Mouse (Mus musculus) lung, postnatal 25 days (tissue): ENCODE results near the gene Rap1gap.

Source experiments
- DNase-seq: peaks from one replicate; pipeline ENCODE4 v3.0.0; 2022; ENCODE audit warnings: low spot score

The Rap1gap gene

GRCm38 (mm10) chr4:137744433-137744918 is 80.0 kb downstream of the Rap1gap start:
- DNase-seq = no peak

DNA sequence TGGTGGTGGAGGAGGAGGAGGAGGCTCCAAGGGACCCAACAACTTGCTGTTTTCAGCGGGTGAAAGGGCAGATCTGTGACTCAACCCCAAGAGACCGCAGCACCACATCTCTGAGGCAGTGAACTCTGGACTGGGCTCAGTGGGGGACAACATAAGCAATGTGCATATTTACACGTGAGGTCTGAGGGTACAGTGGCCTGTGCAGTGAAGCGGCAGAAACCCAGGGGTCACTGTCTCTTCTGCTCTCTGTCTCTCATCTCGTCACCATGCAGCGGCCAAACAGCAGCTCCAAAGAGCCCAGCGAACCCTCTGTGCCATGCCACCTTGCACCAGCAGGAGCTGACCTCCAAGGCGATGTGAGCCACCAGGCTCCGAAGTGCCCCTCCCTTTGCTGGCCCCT is 82.6 kb downstream of the Rap1gap start:
- no peak for DNase-seq

DNA sequence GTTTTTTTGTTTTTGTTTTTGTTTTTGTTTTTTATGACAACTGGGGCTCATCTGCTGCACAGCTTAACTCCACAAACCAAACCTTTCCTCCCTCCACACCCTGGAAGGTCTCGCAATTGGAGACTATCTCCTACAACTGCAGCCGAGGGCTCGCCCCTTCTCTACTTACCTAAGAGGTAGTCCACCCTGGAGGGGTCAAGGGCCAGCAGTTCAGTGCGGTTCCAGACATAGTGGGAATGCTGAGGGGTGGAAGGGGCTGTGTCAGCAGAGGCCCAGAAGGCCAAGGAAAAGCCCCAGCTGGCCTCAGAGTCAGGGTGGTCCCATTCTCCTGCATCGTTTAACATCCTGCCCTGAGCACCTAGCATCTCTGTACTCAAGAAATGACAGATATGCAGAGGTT is 83.1 kb downstream of the Rap1gap start:
- no peak for DNase-seq

- DNase-seq = no peak
Measured at GRCm38 (mm10) chr4:137748726-137749125, 84.2 kb downstream of the Rap1gap start.

GRCm38 (mm10) chr4:137749680-137750079 is 85.2 kb downstream of the Rap1gap start:
- no peak for DNase-seq

DNA sequence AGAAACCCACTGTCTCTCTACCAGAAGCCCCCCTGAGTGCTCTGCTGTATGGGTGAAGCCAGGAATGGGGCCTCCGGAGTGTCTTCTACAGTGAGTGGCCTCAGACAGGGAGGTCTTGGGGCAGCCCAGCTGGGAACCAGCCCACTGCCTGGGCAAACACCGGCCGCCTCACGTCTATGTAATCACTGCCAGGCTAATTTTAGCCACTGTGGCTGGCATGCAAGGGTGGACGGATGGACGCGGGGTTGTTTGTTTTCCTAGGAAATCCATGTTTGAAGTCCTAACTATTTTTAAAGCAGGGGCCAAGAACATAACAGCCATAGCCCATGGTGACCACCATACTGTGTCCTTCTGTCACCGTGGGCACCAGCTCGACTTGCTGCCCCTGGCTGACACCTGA is 85.6 kb downstream of the Rap1gap start:
- no peak for DNase-seq

- DNase-seq = no peak
Measured at GRCm38 (mm10) chr4:137751310-137751709, 86.8 kb downstream of the Rap1gap start.

GRCm38 (mm10) chr4:137751717-137752116 is 87.2 kb downstream of the Rap1gap start:
- peak; percentile 32 for DNase-seq

- no peak for DNase-seq
Measured at GRCm38 (mm10) chr4:137752471-137752870, 87.9 kb downstream of the Rap1gap start.

DNA sequence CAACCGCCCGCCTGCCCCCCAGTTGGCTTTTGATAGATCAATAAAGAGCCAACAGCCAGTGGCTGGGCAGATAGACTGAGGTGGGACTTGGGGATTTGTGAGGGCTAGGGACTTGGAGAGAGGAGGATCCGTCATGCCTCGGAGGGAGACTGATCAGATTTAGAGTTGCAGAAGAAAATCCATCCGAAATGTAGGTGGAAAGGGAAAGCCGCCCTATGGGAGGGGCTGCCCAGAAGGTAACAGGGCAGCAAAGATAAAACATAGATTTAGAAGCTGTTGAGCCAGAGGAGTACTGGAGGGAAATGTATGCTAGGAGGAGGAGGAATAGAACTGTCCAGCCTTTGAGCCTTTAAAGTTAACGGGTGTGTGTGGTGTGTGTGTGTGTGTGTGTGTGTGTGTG is 88.7 kb downstream of the Rap1gap start:
- DNase-seq = no peak

- DNase-seq = no peak
Measured at GRCm38 (mm10) chr4:137754446-137754845, 89.9 kb downstream of the Rap1gap start.

- DNase-seq = no peak
Measured at GRCm38 (mm10) chr4:137762886-137763285, 98.4 kb downstream of the Rap1gap start.

GRCm38 (mm10) chr4:137763920-137764495 is 99.5 kb downstream of the Rap1gap start:
- peak; percentile 38 for DNase-seq

DNA sequence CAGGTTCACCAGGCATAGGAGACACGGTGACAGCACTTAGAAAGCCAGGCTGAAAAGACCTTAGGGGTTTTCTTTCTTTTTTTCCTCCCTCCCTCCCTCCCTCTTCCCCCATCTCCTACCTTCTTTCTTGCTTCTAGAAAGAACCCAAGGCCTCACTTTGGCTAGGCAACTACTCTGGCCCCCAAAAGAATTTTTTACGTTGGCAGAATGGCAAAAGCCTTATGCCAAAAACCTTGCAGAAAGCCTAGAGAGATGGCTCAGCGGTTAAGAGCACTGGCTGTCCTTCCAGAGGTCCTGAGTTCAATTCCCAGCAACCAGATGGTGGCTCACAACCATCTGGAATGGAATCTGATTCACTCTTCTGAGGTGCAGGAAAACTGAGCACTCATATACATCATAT is 100.1 kb downstream of the Rap1gap start:
- no peak for DNase-seq

GRCm38 (mm10) chr4:137765554-137765971 is 101.0 kb downstream of the Rap1gap start:
- DNase-seq = no peak

- no peak for DNase-seq
Measured at GRCm38 (mm10) chr4:137766365-137766764, 101.8 kb downstream of the Rap1gap start.

GRCm38 (mm10) chr4:137768381-137768780 is 103.9 kb downstream of the Rap1gap start:
- no peak for DNase-seq

DNA sequence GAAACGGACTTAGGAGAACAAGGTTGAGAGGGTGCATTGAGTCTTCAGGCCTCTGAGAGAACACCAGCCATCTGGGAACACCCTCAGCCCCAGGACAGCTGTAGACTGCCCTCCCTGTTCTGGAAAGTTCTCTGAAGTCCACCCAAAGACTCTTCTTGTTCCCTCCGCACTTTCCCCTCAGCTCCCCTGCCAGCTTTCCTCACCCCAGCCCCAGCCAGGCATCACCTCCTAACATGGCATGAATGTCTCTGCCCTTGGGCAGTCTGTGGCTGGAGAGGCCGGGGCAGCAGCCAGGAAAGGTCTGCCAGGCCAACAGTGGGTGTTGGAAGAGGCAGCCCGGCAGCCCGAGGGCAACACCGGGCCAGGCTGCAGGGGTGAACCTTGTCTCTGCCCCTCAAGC is 104.3 kb downstream of the Rap1gap start:
- DNase-seq = no peak

GRCm38 (mm10) chr4:137769635-137770034 is 105.1 kb downstream of the Rap1gap start:
- peak; percentile 57 for DNase-seq

- DNase-seq = peak; percentile 51
Measured at GRCm38 (mm10) chr4:137770901-137771612, 106.5 kb downstream of the Rap1gap start.

GRCm38 (mm10) chr4:137771749-137772148 is 107.2 kb downstream of the Rap1gap start:
- DNase-seq = no peak

DNA sequence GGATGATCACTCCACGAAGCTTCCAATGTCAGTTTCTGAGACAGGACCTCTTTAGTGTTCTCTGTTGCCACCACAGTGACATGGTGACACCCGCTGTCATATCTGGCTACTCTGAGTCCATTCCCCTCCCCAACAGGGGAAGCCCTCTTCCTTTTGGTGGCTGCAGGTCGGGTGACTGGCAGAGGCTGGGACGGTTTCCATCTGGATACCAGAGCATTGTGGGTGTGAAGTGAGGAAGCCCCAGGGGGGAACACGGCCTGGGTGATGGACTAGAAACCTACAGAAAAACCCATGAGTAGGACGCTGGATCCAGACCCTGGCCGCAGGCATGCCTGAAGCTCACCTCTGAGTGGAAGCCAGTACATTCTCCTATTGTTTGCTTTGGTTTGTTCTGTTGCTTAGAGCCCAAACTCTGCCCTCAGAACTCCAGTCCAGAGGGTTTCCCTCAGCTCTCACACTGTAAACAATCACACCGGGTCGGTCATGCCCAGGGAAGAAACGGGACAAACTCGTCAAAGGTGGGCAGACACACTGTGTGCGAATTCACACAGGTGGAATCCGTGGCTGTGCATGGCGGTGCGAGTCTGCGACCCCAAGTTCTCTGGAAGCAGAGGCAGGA is 108.0 kb downstream of the Rap1gap start:
- no peak for DNase-seq

GRCm38 (mm10) chr4:137773369-137773899 is 108.9 kb downstream of the Rap1gap start:
- no peak for DNase-seq
